Mouse (Mus musculus) ES-E14 (cell line): Measurements from ENCODE around the gene Sympk. TPM values are rescaled to one million over a fixed set of nuclear protein-coding genes. Genes with fewer than 3 reads are reported as not detected.

ENCODE experiments used
- DNase-seq: peaks from one replicate; pipeline ENCODE4 v3.0.0-alpha.2; 2013; ENCODE audit warnings: low read depth, low spot score
- H3K27ac ChIP-seq: 2 replicates; pipeline ENCODE4 v1.5.1; 2012; ENCODE audit warnings: low read depth, mild to moderate bottlenecking, low read length, moderate library complexity, mixed read lengths; ENCODE audit not compliant: poor library complexity, insufficient read depth, severe bottlenecking
- H3K36me3 ChIP-seq: 2 replicates; pipeline ENCODE4 v1.6.1; 2012; ENCODE audit warnings: mild to moderate bottlenecking, low read length, moderate library complexity, mixed read lengths; ENCODE audit not compliant: control insufficient read depth, poor library complexity, insufficient read depth, severe bottlenecking
- H3K4me1 ChIP-seq, 2 experiments: fragments of 150-350 bp in 1 of 2; sonication (generic) in 1 of 2; 2 replicates each; pipeline ENCODE4 v1.6.1; 2012; ENCODE audit warnings: low read length in 2 of 2, mild to moderate bottlenecking in 1 of 2, mixed read lengths in 1 of 2; ENCODE audit not compliant: control insufficient read depth in 2 of 2, insufficient read depth in 2 of 2, poor library complexity in 1 of 2
- H3K4me3 ChIP-seq, 2 experiments: fragments of 150-350 bp in 1 of 2; sonication (generic) in 1 of 2; 2 replicates each; pipeline ENCODE4 v1.5.1; 2012; ENCODE audit warnings: low read length in 2 of 2, low read depth in 1 of 2, mild to moderate bottlenecking in 1 of 2, mixed read lengths in 1 of 2; ENCODE audit not compliant: insufficient read depth in 1 of 2, poor library complexity in 1 of 2, severe bottlenecking in 1 of 2
- H3K9ac ChIP-seq: 2 replicates; pipeline ENCODE4 v1.6.1; 2012; ENCODE audit warnings: low read depth, mild to moderate bottlenecking, low read length, mixed read lengths; ENCODE audit not compliant: poor library complexity, insufficient read depth, severe bottlenecking
- H3K9me3 ChIP-seq: fragments of 150-350 bp; sonication (generic); 2 replicates; pipeline ENCODE4 v1.6.1; 2012; ENCODE audit warnings: low read depth, mild to moderate bottlenecking, low read length; ENCODE audit not compliant: control insufficient read depth, insufficient read depth
- CHD2 ChIP-seq: IDR thresholded peaks from 2 replicates; pipeline ENCODE4 v1.6.1; 2014; ENCODE audit warnings: mild to moderate bottlenecking, low read depth, low read length, inconsistent platforms
- HCFC1 ChIP-seq: IDR thresholded peaks from 2 replicates; pipeline ENCODE4 v1.6.1; 2012; ENCODE audit warnings: low read length, inconsistent platforms, borderline replicate concordance; ENCODE audit not compliant: insufficient read depth
- MAFK ChIP-seq: IDR thresholded peaks from 2 replicates; pipeline ENCODE4 v1.6.1; 2014; ENCODE audit warnings: mild to moderate bottlenecking, low read depth, low read length, inconsistent platforms; ENCODE audit not compliant: insufficient read depth
- ZC3H11A ChIP-seq: IDR thresholded peaks from 2 replicates; pipeline ENCODE4 v1.6.1; 2012; ENCODE audit warnings: low read depth, mild to moderate bottlenecking, inconsistent platforms, low read length, borderline replicate concordance
- ZNF384 ChIP-seq: IDR thresholded peaks from 2 replicates; pipeline ENCODE4 v1.6.1; 2012; ENCODE audit warnings: low read depth, low read length, inconsistent platforms
- in situ Hi-C, 2 experiments: fragments of 600-800 bp; cut with MboI; formaldehyde crosslinking; loops; one replicate each; pipeline ENCODE4 v1.15.1; 2025; ENCODE audit warnings: low sequenced_read_pairs in 2 of 2, inconsistent platforms in 1 of 2; ENCODE audit not compliant: unreplicated experiment in 2 of 2
- total RNA-seq: library from RNA; depleted of rRNA; stranded (reverse); fragments of 300-350 nt; gene quantifications from 2 replicates; pipeline ENCODE4 v1.2.3, GENCODE M21; 2012

Gene Sympk
- total RNA-seq, 1 experiment = 91.5 TPM

- no peaks in the 10 kb centered on the region for H3K9me3 ChIP-seq
- no peak overlapping the region for H3K4me3 ChIP-seq
- TF ChIP-seq HCFC1 = no peak
- TF ChIP-seq ZC3H11A = no peak
- no peak for TF ChIP-seq MAFK
- no peak for TF ChIP-seq CHD2
- TF ChIP-seq ZNF384 = no peak
- H3K27ac ChIP-seq = no peak overlapping the region
- H3K4me1 ChIP-seq = peaks cover 1 to 39% of the 10 kb centered on the region in 2 experiments; a peak in 2 of 4 replicates
- in situ Hi-C loops = no loop called here
- no peak for DNase-seq
- no peak overlapping the region for H3K9ac ChIP-seq
- H3K36me3 ChIP-seq = peaks cover 42% of the 10 kb centered on the region
These were observed 58.9 kb downstream of the Sympk start for GRCm38 (mm10) chr7:19083096-19083495.

GRCm38 (mm10) chr7:19083701-19084100, 59.5 kb downstream of the Sympk start, which contains the start of gene Dmpk:
Dmpk (plus strand) TSS chr7:19083849.
- Histone ChIP-seq H3K9me3 (no peaks in the 10 kb centered on the region), H3K4me1 (peaks cover 1 to 39% of the 10 kb centered on the region in 2 experiments; a peak in 2 of 4 replicates), H3K36me3 (peaks cover 38% of the 10 kb centered on the region), H3K4me3 (no peak within 1 kb of the TSS), H3K9ac (no peak within 1 kb of the TSS; the same call in 1 of the 2 replicates), H3K27ac (no peak within 1 kb of the TSS)
- in situ Hi-C loops = no loop called here
- DNase-seq = no peak
- TF ChIP-seq ZNF384 (no peak), HCFC1 (no peak), ZC3H11A (no peak), MAFK (no peak), CHD2 (no peak)

- DNase-seq = no peak
- TF ChIP-seq ZNF384 = no peak
- no peak for TF ChIP-seq CHD2
- no peak for TF ChIP-seq ZC3H11A
- TF ChIP-seq MAFK = no peak
- TF ChIP-seq HCFC1 = no peak
- in situ Hi-C loops = no loop called here
- no peaks in the 10 kb centered on the region for H3K9me3 ChIP-seq
- peaks cover 1 to 39% of the 10 kb centered on the region in 2 experiments; a peak in 2 of 4 replicates for H3K4me1 ChIP-seq
- H3K27ac ChIP-seq = no peak overlapping the region
- H3K4me3 ChIP-seq = no peak overlapping the region
- H3K9ac ChIP-seq = no peak overlapping the region
- H3K36me3 ChIP-seq = peaks cover 36% of the 10 kb centered on the region
These were observed 60.1 kb downstream of the Sympk start for GRCm38 (mm10) chr7:19084277-19084771.

GRCm38 (mm10) chr7:19084921-19085473, 60.8 kb downstream of the Sympk start:
- DNase-seq = no peak
- Histone ChIP-seq H3K27ac (no peak overlapping the region), H3K4me1 (peaks cover 1 to 37% of the 10 kb centered on the region in 2 experiments; a peak in 2 of 4 replicates), H3K36me3 (peaks cover 32% of the 10 kb centered on the region), H3K4me3 (no peak overlapping the region), H3K9me3 (no peaks in the 10 kb centered on the region), H3K9ac (no peak overlapping the region)
- in situ Hi-C loops = no loop called here
- TF ChIP-seq ZC3H11A (no peak), HCFC1 (no peak), MAFK (no peak), CHD2 (no peak), ZNF384 (no peak)
